Mouse (Mus musculus): ENCODE data around the gene Smarcb1. TPM values are rescaled to one million over a fixed set of nuclear protein-coding genes. Genes with fewer than 3 reads are reported as not detected.

The Smarcb1 gene
- 96.1 and 115 TPM in 2 replicates for polyA plus RNA-seq (2012; rRNA removed)

GRCm38 (mm10) chr10:75921026-75921725 is at the start of gene Smarcb1:
TSS of gene Smarcb1 (minus strand) at chr10:75921617.

GRCm38 (mm10) chr10:75954381-75954811 is 33.0 kb upstream of the Smarcb1 start, which contains the start of gene Gm5134:
TSS of gene Gm5134 (plus strand) at chr10:75954514.

DNA sequence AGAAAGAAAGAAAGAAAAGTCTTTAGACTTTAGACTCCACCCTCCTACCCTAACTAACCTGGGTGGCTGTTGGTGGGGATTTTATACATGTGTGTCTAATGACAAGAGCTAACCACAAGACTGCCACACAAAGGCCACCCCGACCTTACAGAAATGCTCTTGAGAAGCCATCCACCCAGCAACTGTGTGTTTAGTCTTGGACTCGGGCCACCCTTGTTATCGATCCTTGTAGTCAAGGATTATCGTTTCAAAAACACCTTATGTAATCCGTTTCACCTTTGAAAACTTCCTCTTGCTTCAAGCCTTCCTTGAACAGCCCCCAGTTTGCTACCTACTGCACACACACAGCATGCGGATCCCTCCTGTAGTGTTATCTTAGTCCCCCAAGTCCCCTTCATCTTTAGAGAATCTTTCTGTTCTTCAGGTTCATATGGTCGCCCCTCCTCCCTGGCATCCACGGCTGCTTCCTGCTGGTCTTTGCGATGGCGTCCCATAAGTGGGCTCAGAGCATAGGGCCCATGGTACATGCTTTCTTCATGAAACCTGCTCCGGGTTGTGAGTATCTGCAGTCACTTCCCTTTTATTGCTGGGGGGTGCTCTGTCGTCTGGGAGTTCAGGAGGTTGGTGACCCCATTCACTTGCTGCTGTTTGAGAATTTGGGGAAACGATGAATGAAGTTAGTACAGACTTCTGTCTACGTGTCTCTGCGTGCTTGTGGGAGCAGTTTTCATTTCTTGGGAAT is 21.5 kb upstream of the Smarcb1 start, which contains the start of gene Vpreb3:
Gene Vpreb3, plus strand, starts transcription at position 322 of the 742 bp plus-strand sequence.

GRCm38 (mm10) chr10:75940520-75940919 is 19.1 kb upstream of the Smarcb1 start, which contains the start of gene Gm867:
TSS of gene Gm867 (minus strand) at chr10:75940672.

DNA sequence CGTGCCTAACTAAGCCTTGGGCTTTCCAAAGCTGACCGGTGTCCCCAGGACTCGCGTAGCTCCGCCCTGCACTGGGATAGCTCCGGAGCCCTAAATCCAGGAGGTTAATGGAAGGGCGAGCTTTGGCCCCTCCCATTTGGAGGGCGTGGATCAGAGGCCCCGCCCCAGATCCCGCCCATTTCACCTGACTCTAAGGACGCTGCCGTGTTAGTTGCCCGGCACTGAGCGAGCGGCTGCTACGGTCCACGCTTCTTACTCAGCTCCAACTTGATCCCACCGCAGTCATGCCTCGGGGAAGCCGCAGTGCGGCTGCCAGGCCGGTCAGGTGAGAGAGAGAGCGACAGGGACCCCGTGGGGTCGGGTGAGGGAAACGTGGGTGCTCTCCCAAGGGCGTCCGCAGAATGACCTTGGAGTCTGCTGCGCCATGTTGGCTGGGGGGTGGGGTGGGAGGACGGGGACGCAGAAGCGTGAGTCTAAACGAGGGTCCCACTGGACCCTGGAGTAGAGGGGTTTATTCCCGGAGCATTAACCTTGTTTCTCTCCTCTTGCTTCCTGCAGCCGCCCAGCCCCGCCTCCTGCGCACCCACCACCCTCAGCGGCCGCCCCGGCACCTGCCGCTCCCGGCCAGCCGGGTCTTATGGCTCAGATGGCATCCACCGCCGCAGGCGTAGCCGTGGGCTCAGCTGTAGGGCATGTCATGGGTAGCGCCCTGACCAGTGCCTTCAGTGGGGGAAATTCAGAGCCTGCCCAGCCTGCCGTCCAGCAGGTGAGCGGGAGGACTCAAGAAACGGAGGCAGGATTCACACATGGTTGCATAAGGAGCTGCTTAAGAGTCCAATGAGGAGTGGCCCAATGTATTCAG is 14.5 kb upstream of the Smarcb1 start, which contains the start of gene Mmp11:
Gene Mmp11, minus strand, starts transcription at position 817 of the 862 bp plus-strand sequence.

DNA sequence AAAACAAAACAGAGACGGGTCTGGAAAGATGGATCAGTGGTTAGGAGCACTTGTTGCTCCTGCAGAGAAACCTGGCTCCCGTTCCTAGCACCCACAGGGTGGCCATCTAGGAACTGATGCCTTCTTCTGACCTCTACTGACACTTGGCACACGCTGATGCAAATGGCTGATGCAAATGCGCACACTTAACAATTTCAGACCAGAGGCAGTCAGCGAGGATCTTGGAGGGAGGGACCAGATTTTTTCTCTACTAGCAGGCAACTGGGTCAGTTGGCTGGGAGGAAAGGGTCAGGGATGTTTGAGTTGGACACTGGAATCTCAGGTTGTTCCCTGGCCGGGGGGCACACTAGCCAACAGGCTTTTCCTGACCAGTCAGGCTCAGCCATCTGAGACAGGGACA is 11.5 kb upstream of the Smarcb1 start, which contains the start of gene Chchd10:
Gene Chchd10, plus strand, starts transcription at position 240 of the 400 bp plus-strand sequence.

GRCm38 (mm10) chr10:75893089-75893750 is 28.2 kb downstream of the Smarcb1 start, which contains the start of gene Derl3:
TSS of gene Derl3 (plus strand) at chr10:75893413.

GRCm38 (mm10) chr10:75859786-75860470 is 61.5 kb downstream of the Smarcb1 start, which contains the start of gene Mif:
TSS of gene Mif (minus strand) at chr10:75860240.

Other genes starting within 250 kb of the Smarcb1 start
- 43.5 and 45.6 TPM in 2 replicates for gene Cabin1, start 157.3 kb downstream of the Smarcb1 start, polyA plus RNA-seq (2012; rRNA removed)
- 51.3 and 55.5 TPM in 2 replicates for gene Ddt, start 148.2 kb downstream of the Smarcb1 start, polyA plus RNA-seq (2012; rRNA removed)
- gene Gm20441, start 140.7 kb downstream of the Smarcb1 start, polyA plus RNA-seq (2012; rRNA removed), result not detected in 2 replicates
- 0.79 and 1.1 TPM in 2 replicates for gene Gstt3, start 140.2 kb downstream of the Smarcb1 start, polyA plus RNA-seq (2012; rRNA removed)
- gene Gstt1, start 123.0 kb downstream of the Smarcb1 start, polyA plus RNA-seq (2012; rRNA removed), result 21.6 and 28.9 TPM in 2 replicates
- gene Gstt4, start 99.1 kb downstream of the Smarcb1 start, polyA plus RNA-seq (2012; rRNA removed), result not detected in 2 replicates
- 6.7 and 9.0 TPM in 2 replicates for gene Gstt2, start 84.2 kb downstream of the Smarcb1 start, polyA plus RNA-seq (2012; rRNA removed)
- 1,609 and 1,890 TPM in 2 replicates for gene Mif, start 61.4 kb downstream of the Smarcb1 start, polyA plus RNA-seq (2012; rRNA removed)
- gene Derl3, start 28.2 kb downstream of the Smarcb1 start, polyA plus RNA-seq (2012; rRNA removed), result 1.8 and 4.1 TPM in 2 replicates
- gene Chchd10, start 11.5 kb upstream of the Smarcb1 start, polyA plus RNA-seq (2012; rRNA removed), result 78.2 and 90.8 TPM in 2 replicates
- gene Mmp11, start 14.9 kb upstream of the Smarcb1 start, polyA plus RNA-seq (2012; rRNA removed), result 20.1 and 24.1 TPM in 2 replicates
- 0.92 and 1.1 TPM in 2 replicates for gene Gm867, start 19.1 kb upstream of the Smarcb1 start, polyA plus RNA-seq (2012; rRNA removed)
- 0.37 TPM in 1 of 2 replicates, not detected in the other for gene Vpreb3, start 21.4 kb upstream of the Smarcb1 start, polyA plus RNA-seq (2012; rRNA removed)
- gene Gm5134, start 32.9 kb upstream of the Smarcb1 start, polyA plus RNA-seq (2012; rRNA removed), result 0.05 and 0.07 TPM in 2 replicates
- 8.7 and 9.6 TPM in 2 replicates for gene Zfp280b, start 111.0 kb upstream of the Smarcb1 start, polyA plus RNA-seq (2012; rRNA removed)
- 0.01 and 0.05 TPM in 2 replicates for gene Slc5a4b, start 189.3 kb upstream of the Smarcb1 start, polyA plus RNA-seq (2012; rRNA removed)
- 0.19 and 0.30 TPM in 2 replicates for gene Slc5a4a, start 225.8 kb upstream of the Smarcb1 start, polyA plus RNA-seq (2012; rRNA removed)

Data from central nervous system, embryonic 18 days (tissue).